Mouse (Mus musculus): ENCODE data around the gene Atp6v1g2. TPM values are rescaled to one million over a fixed set of nuclear protein-coding genes. Genes with fewer than 3 reads are reported as not detected.
"Not testable (repeated sequence)": the region's sequence is repeated elsewhere in the genome, so short reads cannot be mapped to it uniquely, and the experiment has no call there.

Atp6v1g2 gene
- polyA plus RNA-seq, 1 experiment, result not detected

GRCm38 (mm10) chr17:35232659-35233058 is 801 bp upstream of the Atp6v1g2 start:
- no peak overlapping the region for H3K4me3 ChIP-seq (ENCODE audit: insufficient read depth, low read depth, low read length)
- no peak overlapping the region for H3K27ac ChIP-seq (ENCODE audit: insufficient read depth, low read depth, low read length)
- WGBS, result 89% methylated on average over 5 of the region's 5 CpGs
- peaks cover 22% of the 10 kb centered on the region for H3K4me1 ChIP-seq (ENCODE audit: control insufficient read depth, insufficient read depth, low read length)
- TF ChIP-seq CTCF (IDR thresholded peaks at IDR 0.05; ENCODE audit: insufficient read depth, low read depth, low read length) (no peak), POLR2A (IDR thresholded peaks at IDR 0.05; ENCODE audit: insufficient read depth, low read depth, low read length) (no peak)

- 76% methylated on average over 7 of the region's 7 CpGs for WGBS
- H3K4me1 ChIP-seq (ENCODE audit: control insufficient read depth, insufficient read depth, low read length), result peaks cover 19% of the 10 kb centered on the region
- H3K27ac ChIP-seq (ENCODE audit: insufficient read depth, low read depth, low read length); H3K4me3 ChIP-seq (ENCODE audit: insufficient read depth, low read depth, low read length): not testable (repeated sequence)
These were observed 630 bp downstream of the Atp6v1g2 start for GRCm38 (mm10) chr17:35234090-35234489.

- peaks cover 19% of the 10 kb centered on the region for H3K4me1 ChIP-seq (ENCODE audit: control insufficient read depth, insufficient read depth, low read length)
- peak overlapping the region; percentile 65 for H3K27ac ChIP-seq (ENCODE audit: insufficient read depth, low read depth, low read length)
- 5% methylated on average over 30 of the region's 31 CpGs for WGBS
- TF ChIP-seq CTCF (IDR thresholded peaks at IDR 0.05; ENCODE audit: insufficient read depth, low read depth, low read length), result no peak
- TF ChIP-seq POLR2A (IDR thresholded peaks at IDR 0.05; ENCODE audit: insufficient read depth, low read depth, low read length), result no peak
- H3K4me3 ChIP-seq (ENCODE audit: insufficient read depth, low read depth, low read length), result peak overlapping the region; percentile 58
These were observed 1.4 kb downstream of the Atp6v1g2 start for GRCm38 (mm10) chr17:35234903-35235302.

GRCm38 (mm10) chr17:35235614-35236389 is 2.3 kb downstream of the Atp6v1g2 start, which contains the start of gene Nfkbil1:
Gene Nfkbil1, minus strand, starts transcription at chr17:35235792.
- TF ChIP-seq POLR2A (IDR thresholded peaks at IDR 0.05; ENCODE audit: insufficient read depth, low read depth, low read length), result peak; percentile 79
- no peak for TF ChIP-seq CTCF (IDR thresholded peaks at IDR 0.05; ENCODE audit: insufficient read depth, low read depth, low read length)
- Histone ChIP-seq H3K27ac (ENCODE audit: insufficient read depth, low read depth, low read length) (peak within 1 kb of the TSS; percentile 90), H3K4me3 (ENCODE audit: insufficient read depth, low read depth, low read length) (peak within 1 kb of the TSS; percentile 72), H3K4me1 (ENCODE audit: control insufficient read depth, insufficient read depth, low read length) (peaks cover 21% of the 10 kb centered on the region)
- WGBS, result under 1% methylated on average over 35 of the region's 35 CpGs

GRCm38 (mm10) chr17:35236390-35236746 is 2.9 kb downstream of the Atp6v1g2 start:
- Histone ChIP-seq H3K27ac (ENCODE audit: insufficient read depth, low read depth, low read length) (peak overlapping the region; percentile 90), H3K4me3 (ENCODE audit: insufficient read depth, low read depth, low read length) (peak overlapping the region; percentile 72), H3K4me1 (ENCODE audit: control insufficient read depth, insufficient read depth, low read length) (peaks cover 21% of the 10 kb centered on the region)
- WGBS, result under 1% methylated on average over 18 of the region's 18 CpGs
- no peak for TF ChIP-seq POLR2A (IDR thresholded peaks at IDR 0.05; ENCODE audit: insufficient read depth, low read depth, low read length)
- TF ChIP-seq CTCF (IDR thresholded peaks at IDR 0.05; ENCODE audit: insufficient read depth, low read depth, low read length), result peak; percentile 88

- peaks cover 18% of the 10 kb centered on the region for H3K4me1 ChIP-seq (ENCODE audit: control insufficient read depth, insufficient read depth, low read length)
- TF ChIP-seq CTCF (IDR thresholded peaks at IDR 0.05; ENCODE audit: insufficient read depth, low read depth, low read length) (no peak), POLR2A (IDR thresholded peaks at IDR 0.05; ENCODE audit: insufficient read depth, low read depth, low read length) (no peak)
- 39% methylated on average over 9 of the region's 9 CpGs for WGBS
These were observed 3.5 kb downstream of the Atp6v1g2 start for GRCm38 (mm10) chr17:35236996-35237395.

GRCm38 (mm10) chr17:35237504-35237903 is 4.0 kb downstream of the Atp6v1g2 start:
- H3K4me3 ChIP-seq (ENCODE audit: insufficient read depth, low read depth, low read length), result peak overlapping the region; percentile 72

More at GRCm38 (mm10) chr17:35236996-35237395, 3.5 kb downstream of the Atp6v1g2 start:
- peak overlapping the region; percentile 85 for H3K27ac ChIP-seq (ENCODE audit: insufficient read depth, low read depth, low read length)
- H3K4me3 ChIP-seq (ENCODE audit: insufficient read depth, low read depth, low read length), result peak overlapping the region; percentile 72

GRCm38 (mm10) chr17:35239700-35240099 is 6.2 kb downstream of the Atp6v1g2 start:
- WGBS, result 80% methylated on average over 5 of the region's 5 CpGs
- TF ChIP-seq CTCF (IDR thresholded peaks at IDR 0.05; ENCODE audit: insufficient read depth, low read depth, low read length) (no peak), POLR2A (IDR thresholded peaks at IDR 0.05; ENCODE audit: insufficient read depth, low read depth, low read length) (no peak)
- peaks cover 29% of the 10 kb centered on the region for H3K4me1 ChIP-seq (ENCODE audit: control insufficient read depth, insufficient read depth, low read length)
- no peak overlapping the region for H3K4me3 ChIP-seq (ENCODE audit: insufficient read depth, low read depth, low read length)
- no peak overlapping the region for H3K27ac ChIP-seq (ENCODE audit: insufficient read depth, low read depth, low read length)

More at GRCm38 (mm10) chr17:35237504-35237903, 4.0 kb downstream of the Atp6v1g2 start:
- H3K27ac ChIP-seq (ENCODE audit: insufficient read depth, low read depth, low read length), result peak overlapping the region; percentile 85; the same call in 1 of the 2 replicates
- WGBS, result 86% methylated on average over 12 of the region's 12 CpGs
- TF ChIP-seq POLR2A (IDR thresholded peaks at IDR 0.05; ENCODE audit: insufficient read depth, low read depth, low read length) (no peak), CTCF (IDR thresholded peaks at IDR 0.05; ENCODE audit: insufficient read depth, low read depth, low read length) (no peak)
- peaks cover 14% of the 10 kb centered on the region for H3K4me1 ChIP-seq (ENCODE audit: control insufficient read depth, insufficient read depth, low read length)

GRCm38 (mm10) chr17:35240384-35241304 is 7.2 kb downstream of the Atp6v1g2 start:
- Histone ChIP-seq H3K4me1 (ENCODE audit: control insufficient read depth, insufficient read depth, low read length) (peaks cover 27% of the 10 kb centered on the region), H3K27ac (ENCODE audit: insufficient read depth, low read depth, low read length) (peak overlapping the region; percentile 95), H3K4me3 (ENCODE audit: insufficient read depth, low read depth, low read length) (peak overlapping the region; percentile 47)
- no peak for TF ChIP-seq CTCF (IDR thresholded peaks at IDR 0.05; ENCODE audit: insufficient read depth, low read depth, low read length)
- no peak for TF ChIP-seq POLR2A (IDR thresholded peaks at IDR 0.05; ENCODE audit: insufficient read depth, low read depth, low read length)
- WGBS, result 19% methylated on average over 12 of the region's 12 CpGs
